Mouse (Mus musculus) olfactory bulb, adult 2 months (tissue): ENCODE data around the gene Eng.

Experiments
- CTCF ChIP-seq: fragments of 200-500 bp; IDR thresholded peaks from 2 replicates; pipeline ENCODE4 v1.5.1; 2012; ENCODE audit warnings: low read depth, mild to moderate bottlenecking, low read length, moderate library complexity; ENCODE audit not compliant: insufficient read depth
- POLR2A ChIP-seq: fragments of 200-500 bp; IDR thresholded peaks from 2 replicates; pipeline ENCODE4 v1.6.1; 2012; ENCODE audit warnings: mild to moderate bottlenecking, low read depth, low read length, moderate library complexity; ENCODE audit not compliant: insufficient read depth

- no peak for TF ChIP-seq POLR2A
- TF ChIP-seq CTCF, result no peak
These were observed 24.9 kb upstream of the Eng start, which contains the start of gene Ak1 for GRCm38 (mm10) chr2:32621517-32621859.
